Mouse (Mus musculus) adrenal gland (tissue): Measurements from ENCODE around the gene Mettl7a1.
"Not testable (repeated sequence)": the region's sequence is repeated elsewhere in the genome, so short reads cannot be mapped to it uniquely, and the experiment has no call there.

Experiments
- intact Hi-C: fragments of 180-260 bp; cut with DNase I; formaldehyde crosslinking; loops from one replicate; pipeline ENCODE4 v1.15.1; 2025

Gene Mettl7a1

GRCm38 (mm10) chr15:100337847-100338246 is 33.9 kb downstream of the Mettl7a1 start:
- intact Hi-C loops = not testable (repeated sequence)

DNA sequence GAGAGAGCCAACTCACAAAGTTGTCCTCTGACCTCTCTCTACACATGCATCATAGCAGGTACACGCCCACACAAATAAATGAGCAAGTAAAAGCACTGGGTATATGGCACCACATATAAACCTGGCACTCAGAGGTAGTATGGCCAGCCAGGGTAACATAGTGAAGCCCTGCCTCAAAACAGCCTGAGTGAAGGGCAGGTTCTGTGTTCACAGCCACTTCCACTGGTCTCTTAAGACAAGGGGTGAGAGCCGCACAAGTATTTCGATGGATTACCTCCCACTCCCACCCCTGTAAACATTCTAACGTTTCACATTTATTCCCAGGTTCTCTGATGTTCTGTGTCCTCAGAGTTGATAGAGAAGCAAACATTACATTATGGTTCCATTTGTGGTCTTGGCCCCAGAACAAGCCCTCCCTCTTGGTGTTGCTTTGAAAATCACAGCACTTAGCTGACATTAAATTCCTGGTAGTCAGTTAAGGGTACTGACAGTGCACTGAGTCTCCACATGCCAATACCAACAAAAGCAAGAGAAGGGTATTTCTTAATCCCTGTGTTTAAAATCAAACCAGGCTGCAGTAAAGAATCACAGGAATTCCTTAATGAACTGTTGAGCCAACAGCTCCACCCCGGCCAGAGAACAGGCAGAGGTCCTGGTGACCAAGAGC is 37.5 kb downstream of the Mettl7a1 start:
- intact Hi-C loops = not testable (repeated sequence)

DNA sequence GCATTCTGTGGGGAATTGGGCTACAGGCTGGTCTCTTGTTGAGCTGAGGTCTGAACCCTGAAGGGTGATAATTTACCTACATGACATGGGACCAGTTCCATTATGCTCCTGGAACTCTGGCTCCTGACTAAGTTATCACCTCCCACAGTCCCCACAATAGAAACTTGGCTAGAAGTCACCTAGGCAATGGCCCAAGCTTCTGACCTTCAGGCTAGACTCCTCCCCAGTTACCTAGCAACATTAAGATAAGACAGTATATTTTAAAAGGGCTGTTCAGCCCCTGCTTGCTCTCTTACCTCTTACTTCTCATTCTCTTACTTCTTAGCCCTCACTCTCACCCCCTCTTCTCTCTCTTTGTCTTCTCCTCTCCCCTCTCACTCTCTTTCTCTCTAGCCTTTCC is 41.5 kb downstream of the Mettl7a1 start:
- intact Hi-C loops = no loop called here

DNA sequence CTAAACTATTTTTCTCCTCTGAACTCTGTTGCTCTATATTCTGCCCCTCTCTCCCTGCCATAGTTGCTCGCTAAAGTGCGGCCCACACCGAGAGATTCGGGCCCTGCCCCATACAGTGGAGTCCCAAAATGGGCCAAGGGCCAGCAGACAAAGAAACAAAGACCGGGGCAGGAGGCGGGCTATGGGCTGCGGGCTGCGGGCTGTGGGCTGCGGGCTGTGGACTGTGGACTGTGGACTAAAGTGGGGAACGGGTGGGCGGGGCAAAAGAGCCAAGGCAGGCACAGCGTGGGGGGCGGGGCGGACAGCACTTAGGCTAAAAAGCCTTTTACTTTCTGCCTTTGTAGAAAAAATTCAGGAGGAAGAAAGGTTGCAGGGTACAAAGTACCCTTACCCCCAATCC is 42.8 kb downstream of the Mettl7a1 start:
- intact Hi-C loops = no loop called here

DNA sequence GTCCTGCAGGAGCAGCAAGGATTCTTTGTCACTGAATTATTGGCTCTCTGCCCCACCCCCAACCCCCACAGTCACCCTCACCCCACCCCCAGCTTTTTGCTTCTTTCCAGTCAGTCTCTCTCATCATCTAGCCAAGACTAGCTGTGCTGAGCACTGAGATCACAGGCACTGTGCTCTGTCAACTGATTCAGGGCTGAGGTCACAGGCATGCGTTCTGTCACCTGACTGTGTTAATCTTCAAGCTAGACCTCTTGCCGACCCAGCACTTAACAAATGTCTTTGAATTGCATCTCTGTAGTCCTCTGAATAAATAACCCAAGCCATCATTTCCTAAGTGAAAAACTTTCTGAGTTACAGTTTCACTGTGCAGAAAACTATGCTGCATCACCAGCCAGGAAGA is 45.6 kb downstream of the Mettl7a1 start:
- intact Hi-C loops = no loop called here

GRCm38 (mm10) chr15:100351501-100352060 is 47.6 kb downstream of the Mettl7a1 start:
- intact Hi-C loops = no loop called here

- intact Hi-C loops = no loop called here
Measured at GRCm38 (mm10) chr15:100352711-100353250, 48.8 kb downstream of the Mettl7a1 start, which contains the start of the genes Methig1 and Mettl7a2. Gene Methig1, plus strand, starts transcription at chr15:100353149. Gene Mettl7a2, plus strand, starts transcription at chr15:100353200.

GRCm38 (mm10) chr15:100353399-100353798 is 49.5 kb downstream of the Mettl7a1 start:
- intact Hi-C loops = not testable (repeated sequence)

- intact Hi-C loops = no loop called here
Measured at GRCm38 (mm10) chr15:100355876-100356275, 51.9 kb downstream of the Mettl7a1 start.

DNA sequence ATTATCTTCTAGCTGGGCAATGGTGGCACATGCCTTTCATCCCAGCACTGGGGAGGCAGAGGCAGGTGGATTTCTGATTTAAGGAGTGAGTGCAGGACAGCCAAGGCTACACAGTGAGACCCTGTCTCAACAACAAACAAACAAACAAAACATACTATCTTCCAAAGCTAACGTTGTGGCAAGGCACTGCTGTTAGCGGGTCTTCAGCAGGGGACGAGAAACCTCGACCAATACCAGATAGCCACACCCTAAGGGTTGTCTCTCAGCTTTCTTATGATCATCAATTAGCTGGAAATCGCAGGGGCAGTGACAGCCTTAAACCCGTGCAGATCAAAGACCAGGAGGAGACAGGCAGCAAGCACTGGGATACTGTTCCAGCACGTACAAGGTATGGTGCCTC is 60.3 kb downstream of the Mettl7a1 start, which contains the start of gene Higd1c:
TSS of gene Higd1c (plus strand) at position 301 of the 400 bp plus-strand sequence.
- intact Hi-C loops = no loop called here

- intact Hi-C loops = not testable (repeated sequence)
Measured at GRCm38 (mm10) chr15:100365967-100366366, 62.0 kb downstream of the Mettl7a1 start.

DNA sequence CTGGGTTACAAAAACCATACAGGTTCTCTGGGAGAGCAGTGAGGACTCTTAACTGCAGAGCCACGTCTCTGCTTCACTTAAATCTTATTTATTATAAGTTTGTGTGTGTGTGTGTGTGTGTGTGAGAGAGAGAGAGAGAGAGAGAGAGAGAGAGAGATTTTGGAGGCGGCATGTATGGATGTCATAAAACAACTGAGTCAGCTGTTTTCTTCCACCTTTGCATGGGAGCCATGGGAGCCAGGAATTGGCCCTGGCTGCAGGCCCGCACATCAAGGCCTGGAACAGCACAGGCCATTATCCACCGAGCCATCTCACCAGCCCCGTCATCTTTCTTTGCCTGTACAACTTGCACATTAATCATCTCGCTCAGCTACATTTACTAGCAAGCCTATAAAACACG is 63.2 kb downstream of the Mettl7a1 start:
- intact Hi-C loops = no loop called here

- intact Hi-C loops = loop anchor here (10.0 kb wide), 1 partner anchor 110 kb away; no protein-coding TSS in a partner anchor
Measured at GRCm38 (mm10) chr15:100375066-100375465, 71.1 kb downstream of the Mettl7a1 start.

GRCm38 (mm10) chr15:100377847-100378505 is 74.0 kb downstream of the Mettl7a1 start:
- intact Hi-C loops = loop anchor here (10.0 kb wide), 1 partner anchor 113 kb away; no protein-coding TSS in a partner anchor
